Mouse (Mus musculus): ENCODE measurements around the gene Lasp1.

Gene Lasp1

DNA sequence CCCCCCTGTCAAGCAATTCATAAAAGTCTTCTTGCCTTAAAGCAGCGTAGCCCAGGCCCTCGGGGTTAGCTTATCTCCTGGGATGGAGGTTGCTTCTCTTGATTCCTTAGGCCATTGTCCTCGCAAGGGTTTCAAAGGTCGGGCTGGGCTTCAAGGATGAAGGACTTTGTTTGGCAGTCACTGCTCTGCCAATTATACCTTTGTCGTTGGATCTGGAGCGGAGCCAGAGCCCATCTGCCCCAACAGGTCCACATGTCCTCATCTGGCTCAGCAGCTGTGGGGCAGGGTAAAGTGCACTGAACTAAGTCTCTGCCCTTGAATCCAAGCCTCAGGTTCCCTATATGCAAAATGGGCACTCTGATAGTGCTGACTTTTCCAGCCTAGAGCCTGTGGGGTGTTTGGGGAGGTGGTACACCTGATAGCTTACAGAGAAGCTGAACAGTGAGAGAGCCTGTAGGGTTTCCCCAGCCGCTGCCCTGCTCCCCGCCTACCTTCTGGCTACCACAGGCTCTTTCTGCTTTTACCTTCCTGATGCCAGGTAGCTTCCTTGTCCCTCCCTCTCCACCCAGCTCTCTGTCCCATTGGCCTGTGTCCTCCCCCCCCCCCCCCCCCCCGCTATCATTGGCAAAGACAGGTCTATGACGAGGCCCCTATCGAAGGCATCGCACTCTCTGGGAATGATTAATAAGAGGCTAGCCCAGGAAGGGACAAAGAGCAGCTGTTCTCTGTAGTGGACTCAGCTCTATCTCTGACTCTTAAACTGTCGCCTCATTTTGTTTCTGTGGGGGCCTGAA, 13.0 kb downstream of the Lasp1 start:
- WGBS: 34% methylated on average over 12 of the region's 13 CpGs

DNA sequence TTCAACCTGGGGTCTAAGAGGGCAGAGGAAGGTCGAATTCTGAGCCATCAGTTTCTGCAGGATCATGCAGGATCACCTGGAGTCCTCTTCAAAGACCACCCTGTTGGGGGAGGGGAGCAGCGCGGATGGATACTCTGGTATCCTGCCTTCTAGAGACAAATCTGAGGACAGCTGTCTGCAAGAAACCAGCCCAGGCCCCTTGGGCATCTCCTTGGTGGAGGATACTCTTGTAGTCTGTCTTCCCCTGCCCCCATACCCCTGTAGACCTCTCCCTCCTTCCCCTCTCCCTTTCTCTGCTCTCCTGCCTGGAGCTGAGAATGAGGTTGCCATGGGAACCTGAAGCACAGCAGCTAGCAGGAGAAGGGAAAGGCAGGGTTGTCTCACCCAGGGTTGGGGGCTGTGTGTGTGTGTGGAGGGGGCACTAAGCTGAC, 13.7 kb downstream of the Lasp1 start:
- WGBS: 32% methylated on average over 3 of the region's 3 CpGs

DNA sequence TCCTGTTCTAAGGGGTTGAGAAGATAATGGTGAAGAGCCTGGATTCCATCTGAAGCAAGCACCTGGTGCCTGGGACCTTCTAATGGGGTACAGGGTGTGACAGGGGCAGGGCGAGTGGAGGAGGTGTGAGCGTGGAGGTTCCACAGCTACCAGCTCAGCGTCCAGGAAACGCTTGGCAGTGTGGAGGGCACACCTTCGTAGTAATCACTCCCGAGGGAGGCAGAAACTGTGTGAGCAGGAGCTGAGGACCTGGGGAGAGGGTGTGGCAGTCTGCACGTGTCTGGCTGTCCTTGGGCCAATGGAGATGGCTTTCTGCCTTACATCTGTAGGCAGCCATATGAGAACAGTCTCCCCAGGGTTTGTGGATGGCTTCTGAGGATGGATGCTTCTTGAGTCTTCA, 14.3 kb downstream of the Lasp1 start:
- 26% methylated on average over 7 of the region's 7 CpGs for WGBS

DNA sequence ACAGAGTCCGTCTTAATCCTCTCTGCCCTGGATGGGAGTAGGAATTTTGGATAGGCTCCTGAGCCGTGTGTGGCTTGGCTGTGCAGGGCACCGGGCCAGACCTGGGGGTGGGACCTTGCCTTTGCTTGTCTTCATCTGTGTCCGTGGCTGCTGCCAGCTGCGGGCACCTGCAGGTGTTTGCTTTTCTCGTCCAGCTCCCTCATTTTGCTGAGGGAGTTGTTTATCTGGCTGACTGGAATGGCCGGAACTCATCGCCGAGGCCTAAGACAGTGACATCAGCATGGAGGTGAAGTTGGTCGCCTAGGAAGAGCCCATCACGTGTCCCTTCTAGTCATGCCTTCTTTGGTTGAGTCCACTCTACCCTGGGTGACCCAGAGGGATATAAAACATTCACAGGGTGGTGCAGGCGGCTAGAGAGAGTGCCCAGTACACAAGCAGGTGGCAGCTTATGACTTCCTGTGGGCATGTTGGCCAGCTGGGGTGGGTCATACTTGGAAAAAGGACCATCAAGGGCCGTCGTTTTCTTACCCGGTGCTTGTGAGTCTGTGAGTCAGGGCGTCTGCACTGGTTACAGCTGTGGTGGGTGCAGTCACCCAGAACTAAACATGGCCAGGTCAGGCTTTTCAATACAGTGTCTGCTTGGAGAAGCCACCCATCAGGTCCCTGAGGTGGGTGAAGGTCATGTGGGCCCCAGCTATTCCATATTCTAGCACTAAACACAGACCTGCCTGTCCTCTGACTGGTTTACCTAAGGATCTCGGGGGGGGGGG, 15.1 kb downstream of the Lasp1 start:
- WGBS: 54% methylated on average over 17 of the region's 17 CpGs

DNA sequence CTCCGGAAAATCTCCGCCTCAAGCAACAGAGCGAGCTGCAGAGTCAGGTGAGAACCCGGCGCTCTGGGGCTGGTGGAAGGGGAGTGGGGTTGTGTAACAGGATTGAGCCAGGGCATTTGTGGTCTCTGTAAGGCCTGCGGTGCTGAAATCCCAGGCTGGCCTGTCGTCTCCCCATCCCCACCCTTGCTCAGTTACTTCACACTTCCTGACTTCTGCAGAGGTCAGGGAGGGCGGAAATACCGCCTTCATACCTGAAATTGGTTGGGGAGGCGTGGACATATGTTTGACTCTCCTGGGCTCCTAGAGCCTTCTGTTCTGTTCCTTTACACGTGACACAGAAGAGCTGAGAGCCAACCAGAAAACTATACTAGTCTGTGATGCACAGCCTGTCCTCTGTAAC, 16.9 kb downstream of the Lasp1 start:
- WGBS: 74% methylated on average over 11 of the region's 11 CpGs

DNA sequence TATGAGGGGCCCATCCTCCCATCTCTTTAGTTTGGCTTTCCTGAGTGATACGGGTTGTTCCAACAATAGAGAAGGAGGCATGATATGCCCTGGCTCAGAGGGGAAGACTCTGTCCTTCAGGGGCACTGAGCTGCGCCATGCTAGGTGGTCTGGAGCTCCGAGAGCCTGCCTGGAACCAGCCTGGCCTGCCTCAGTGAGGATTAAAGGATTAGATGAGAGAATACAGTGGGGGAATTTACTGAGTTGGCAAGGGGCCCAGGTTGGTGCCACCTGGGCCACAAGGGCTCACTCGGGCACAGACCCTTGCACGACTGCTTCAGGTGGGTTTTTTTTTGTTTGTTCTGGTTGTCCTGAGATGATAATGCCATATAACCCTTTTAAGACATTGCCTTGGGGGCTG, 17.4 kb downstream of the Lasp1 start:
- WGBS: 60% methylated on average over 5 of the region's 5 CpGs

GRCm38 (mm10) chr11:97816916-97817315, 18.1 kb downstream of the Lasp1 start:
- 62% methylated on average over 9 of the region's 9 CpGs for WGBS

- WGBS: 63% methylated on average over 5 of the region's 5 CpGs
Measured at GRCm38 (mm10) chr11:97817379-97817778, 18.6 kb downstream of the Lasp1 start.

DNA sequence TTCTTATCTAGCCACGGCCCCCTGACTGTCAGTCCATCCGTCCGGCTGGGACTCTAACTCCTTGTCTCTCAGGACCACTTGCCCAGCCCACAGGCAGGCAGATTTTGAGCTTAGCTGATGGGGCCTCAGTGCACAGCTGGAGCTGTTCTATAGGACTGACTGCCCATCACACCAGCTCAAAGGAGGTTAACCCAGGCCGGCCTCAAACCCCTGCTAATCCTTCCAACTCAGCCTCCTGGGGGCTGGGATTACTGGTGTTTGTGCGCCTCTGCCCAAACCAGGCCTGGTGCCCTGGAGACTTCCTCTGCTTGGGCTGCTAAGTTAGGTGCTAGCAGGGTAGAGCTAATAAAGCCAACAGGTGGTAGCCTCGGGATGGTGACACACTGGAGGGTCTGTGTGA, 19.2 kb downstream of the Lasp1 start:
- 64% methylated on average over 6 of the region's 6 CpGs for WGBS

DNA sequence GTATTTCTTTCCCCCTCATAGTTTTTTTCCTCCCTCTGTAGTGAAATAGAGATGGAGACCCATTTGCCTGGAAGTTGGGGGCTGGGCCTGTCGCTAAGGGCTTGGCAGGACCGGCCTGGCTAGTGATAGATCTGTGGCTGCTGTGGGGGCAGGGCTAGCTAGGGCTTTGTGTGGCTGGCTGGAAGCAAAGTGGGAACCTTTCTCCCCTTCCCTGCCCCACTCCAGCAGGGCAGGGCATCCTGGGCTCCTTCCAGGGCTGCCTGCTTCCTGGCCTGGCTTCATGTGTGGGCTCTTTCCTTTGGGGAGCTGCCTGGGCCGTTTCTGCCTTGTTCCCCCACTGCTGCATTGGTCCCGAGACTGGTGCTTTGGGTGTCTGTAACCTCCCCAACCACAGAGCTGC, 19.8 kb downstream of the Lasp1 start:
- WGBS: 17% methylated on average over 4 of the region's 4 CpGs

- WGBS: 48% methylated on average over 4 of the region's 4 CpGs
Measured at GRCm38 (mm10) chr11:97819102-97819501, 20.3 kb downstream of the Lasp1 start.

DNA sequence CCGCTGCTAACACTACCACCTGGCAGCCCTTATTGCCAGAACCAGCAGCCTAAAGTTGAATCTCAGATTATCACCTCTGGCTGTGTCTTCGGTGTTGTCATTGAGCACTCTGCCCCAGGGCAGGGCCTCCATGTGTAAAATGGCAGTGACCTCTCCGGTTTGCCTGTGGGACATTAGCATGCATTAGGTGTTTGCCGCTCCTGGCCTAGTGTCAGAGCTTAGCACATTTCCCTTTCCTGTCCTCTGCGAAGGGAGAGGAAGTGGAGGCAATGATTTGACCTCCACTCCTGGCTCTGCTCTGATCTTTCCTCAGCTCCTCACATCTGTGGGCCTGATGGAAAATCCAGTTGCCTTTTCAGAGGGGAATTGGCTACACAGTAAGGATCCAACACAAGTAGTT, 21.1 kb downstream of the Lasp1 start:
- 69% methylated on average over 5 of the region's 5 CpGs for WGBS

GRCm38 (mm10) chr11:97820840-97821239, 22.0 kb downstream of the Lasp1 start:
- WGBS: 40% methylated on average over 4 of the region's 4 CpGs

DNA sequence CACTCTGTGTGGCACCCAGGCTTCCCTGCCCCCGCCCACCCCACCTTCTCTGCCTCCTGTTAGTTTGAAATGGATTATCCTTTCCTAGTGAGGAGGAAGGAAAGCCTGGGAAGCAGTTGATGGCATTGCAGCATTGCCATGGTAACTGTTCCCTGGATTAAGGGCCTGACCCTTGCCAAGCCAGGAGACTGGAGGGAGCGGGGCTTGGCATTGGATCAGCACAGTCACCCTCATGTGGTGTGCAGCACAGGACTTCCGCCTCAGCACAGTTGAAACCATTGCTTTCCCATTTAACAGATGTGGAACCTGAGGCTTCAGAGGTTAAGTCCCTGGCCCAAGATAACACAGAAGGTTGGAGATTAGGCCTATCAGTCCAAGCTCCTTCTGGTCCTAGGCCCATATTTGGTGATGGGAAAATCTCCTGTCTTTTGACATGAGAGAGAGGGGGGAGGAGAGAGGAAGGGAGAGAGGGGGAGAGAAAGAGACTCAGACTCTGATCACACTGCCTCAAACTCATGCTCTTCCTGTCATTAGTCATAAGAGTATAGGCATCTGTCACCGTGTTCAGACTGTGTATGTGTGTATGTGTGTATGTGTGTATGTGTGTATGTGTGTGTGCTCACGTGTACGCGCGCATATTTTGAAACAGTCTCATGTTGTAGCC, 22.7 kb downstream of the Lasp1 start:
- 84% methylated on average over 8 of the region's 8 CpGs for WGBS

- WGBS: 69% methylated on average over 20 of the region's 20 CpGs
Measured at GRCm38 (mm10) chr11:97822840-97823603, 24.2 kb downstream of the Lasp1 start.

DNA sequence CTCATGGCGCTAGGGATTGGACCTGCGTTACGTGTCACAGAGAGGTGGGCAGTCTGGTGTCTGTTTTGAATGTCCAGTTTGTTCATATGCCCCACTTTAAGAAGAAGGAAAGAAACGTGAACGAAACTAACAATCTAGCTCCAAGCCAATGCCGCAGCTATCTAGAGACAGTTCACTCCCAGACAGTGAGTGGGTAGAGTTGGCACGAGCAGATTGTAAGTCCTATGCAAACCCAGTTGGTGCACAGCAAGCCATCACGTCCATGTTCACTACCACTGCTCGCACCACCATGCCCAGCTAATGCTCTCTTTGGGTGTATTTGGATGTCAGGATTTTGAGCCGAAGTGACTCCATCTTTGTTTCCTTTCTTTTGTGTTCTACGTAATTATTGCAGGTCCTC, 25.4 kb downstream of the Lasp1 start:
- 69% methylated on average over 11 of the region's 11 CpGs for WGBS

GRCm38 (mm10) chr11:97824895-97825294, 26.1 kb downstream of the Lasp1 start:
- 49% methylated on average over 6 of the region's 6 CpGs for WGBS

- WGBS: 58% methylated on average over 10 of the region's 10 CpGs
Measured at GRCm38 (mm10) chr11:97825295-97825694, 26.5 kb downstream of the Lasp1 start.

- 72% methylated on average over 9 of the region's 9 CpGs for WGBS
Measured at GRCm38 (mm10) chr11:97825971-97826370, 27.2 kb downstream of the Lasp1 start.

- WGBS: 73% methylated on average over 7 of the region's 7 CpGs
Measured at GRCm38 (mm10) chr11:97826414-97826813, 27.6 kb downstream of the Lasp1 start.

- WGBS: 71% methylated on average over 6 of the region's 6 CpGs
Measured at GRCm38 (mm10) chr11:97827654-97828053, 28.9 kb downstream of the Lasp1 start.

DNA sequence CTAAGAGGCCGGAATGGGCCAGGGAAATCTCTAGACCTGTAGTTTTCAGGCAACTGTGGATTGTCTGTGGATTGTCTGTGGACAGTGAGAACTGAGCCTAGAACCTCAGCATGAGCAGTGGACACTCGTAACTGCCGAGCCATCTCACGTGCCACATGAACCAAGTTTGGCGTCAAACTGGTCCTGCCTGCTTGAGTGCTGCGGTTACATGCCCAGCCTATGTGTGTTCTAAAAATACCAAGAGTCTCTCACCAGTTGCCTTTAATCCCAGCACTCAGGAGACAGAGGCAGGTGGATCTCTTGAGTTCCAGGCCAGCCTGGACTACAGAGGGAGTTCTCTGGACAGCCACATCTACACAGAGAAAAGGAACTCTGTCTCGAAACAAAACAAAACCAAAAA, 30.6 kb downstream of the Lasp1 start:
- WGBS: 80% methylated on average over 7 of the region's 7 CpGs
